Mouse (Mus musculus) megakaryocyte, embryonic 14.5 days (primary cell): Measurements from ENCODE around the gene Zbtb16.

ENCODE experiments used
- FLI1 ChIP-seq: IDR thresholded peaks from 2 replicates; pipeline ENCODE4 v1.6.1; 2012; ENCODE audit warnings: low read length, inconsistent platforms, mixed read lengths
- GATA1 ChIP-seq: IDR thresholded peaks from 3 replicates; pipeline ENCODE4 v1.6.1; 2012; ENCODE audit warnings: mixed read lengths, low read length, inconsistent platforms, borderline replicate concordance

DNA sequence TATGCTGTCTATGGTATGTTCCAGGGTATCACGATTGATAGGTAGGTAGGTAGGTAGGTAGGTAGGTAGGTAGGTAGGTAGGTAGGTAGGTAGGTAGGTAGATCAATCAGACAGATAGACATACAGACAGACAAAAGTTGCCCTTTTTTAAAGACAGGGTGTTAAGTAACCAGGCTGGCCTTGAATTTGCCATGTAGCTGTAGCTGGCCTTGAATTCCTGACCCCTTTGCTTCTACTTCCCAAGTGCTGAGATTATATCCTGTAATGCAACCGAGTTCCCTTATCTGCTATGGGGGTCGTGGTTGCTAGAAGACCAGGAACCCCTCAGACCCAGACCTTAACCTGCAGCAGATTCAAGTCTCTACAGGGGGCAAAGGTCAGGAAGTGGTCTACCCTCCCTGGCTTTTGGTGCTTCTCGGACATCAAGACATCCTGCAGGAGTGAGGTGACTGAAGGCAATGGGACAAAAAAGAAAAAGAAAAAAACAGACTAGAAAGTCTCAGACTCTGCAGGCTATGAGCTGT lies 95.2 kb downstream of the Zbtb16 start:
- TF ChIP-seq FLI1 (no peak), GATA1 (no peak)
